Mouse (Mus musculus) liver, embryonic 11.5 days (tissue): ENCODE data around the gene Pcgf2. TPM values are rescaled to one million over a fixed set of nuclear protein-coding genes. Genes with fewer than 3 reads are reported as not detected.

ENCODE experiments used
- ATAC-seq: fragments of 200-750 bp; cut with Nextera tagmentation; replicated peaks from 2 replicates; pipeline ENCODE4 v1.8.0; 2017; ENCODE audit warnings: moderate number of reproducible peaks, mild to moderate bottlenecking, moderate TSS enrichment, moderate library complexity; ENCODE audit not compliant: low FRiP score
- DNase-seq: peaks from one replicate; pipeline ENCODE4 v3.0.0-alpha.2; 2017; ENCODE audit warnings: low spot score
- H3K27ac ChIP-seq: fragments of 300-500 bp; sonication (generic); 2 replicates; pipeline ENCODE4 v1.5.1; 2014; ENCODE audit warnings: mild to moderate bottlenecking, low read depth, low read length, control low read depth
- H3K27me3 ChIP-seq: fragments of 300-500 bp; sonication (generic); replicated peaks from 2 replicates; pipeline ENCODE4 v1.6.1; 2014; ENCODE audit warnings: low read length, mixed read lengths; ENCODE audit not compliant: control insufficient read depth, insufficient read depth
- H3K36me3 ChIP-seq: fragments of 300-500 bp; sonication (generic); 2 replicates; pipeline ENCODE4 v1.6.1; 2014; ENCODE audit warnings: mild to moderate bottlenecking, low read length, moderate library complexity, mixed read lengths; ENCODE audit not compliant: control insufficient read depth, insufficient read depth
- H3K4me1 ChIP-seq: fragments of 300-500 bp; sonication (generic); replicated peaks from 2 replicates; pipeline ENCODE4 v1.6.1; 2014; ENCODE audit warnings: low read length, mixed read lengths; ENCODE audit not compliant: control insufficient read depth, insufficient read depth
- H3K4me2 ChIP-seq: fragments of 300-500 bp; sonication (generic); 2 replicates; pipeline ENCODE4 v1.6.1; 2014; ENCODE audit warnings: mild to moderate bottlenecking, control low read depth, moderate library complexity
- H3K4me3 ChIP-seq: fragments of 300-500 bp; sonication (generic); 2 replicates; pipeline ENCODE4 v1.5.1; 2014; ENCODE audit warnings: low read depth, low read length, control low read depth
- H3K9ac ChIP-seq: fragments of 300-500 bp; sonication (generic); 2 replicates; pipeline ENCODE4 v1.6.1; 2014; ENCODE audit warnings: low read depth, low read length, control low read depth
- H3K9me3 ChIP-seq: fragments of 300-500 bp; sonication (generic); 2 replicates; pipeline ENCODE4 v1.6.1; 2016; ENCODE audit warnings: low read length, inconsistent platforms, mixed read lengths; ENCODE audit not compliant: control insufficient read depth
- WGBS: fragments of 180-500 bp; shearing (Covaris S2); extraction: QIAGEN DNeasy Blood & Tissue Kit; methylation state at CpG from one replicate; pipeline ENCODE4 v1.1.7; 2014; 5-methylcytosine and 5-hydroxymethylcytosine counted together
- polyA plus RNA-seq: library from polyadenylated mRNA; unstranded; fragments of >200 nt; fragmentation: Nextera tagmentation; extraction: Ambion mirVana; gene quantifications from 2 replicates; pipeline ENCODE4 v1.2.1, GENCODE M21; 2014

Gene Pcgf2
- polyA plus RNA-seq, 1 experiment from 2014 or later: 13.2 TPM

DNA sequence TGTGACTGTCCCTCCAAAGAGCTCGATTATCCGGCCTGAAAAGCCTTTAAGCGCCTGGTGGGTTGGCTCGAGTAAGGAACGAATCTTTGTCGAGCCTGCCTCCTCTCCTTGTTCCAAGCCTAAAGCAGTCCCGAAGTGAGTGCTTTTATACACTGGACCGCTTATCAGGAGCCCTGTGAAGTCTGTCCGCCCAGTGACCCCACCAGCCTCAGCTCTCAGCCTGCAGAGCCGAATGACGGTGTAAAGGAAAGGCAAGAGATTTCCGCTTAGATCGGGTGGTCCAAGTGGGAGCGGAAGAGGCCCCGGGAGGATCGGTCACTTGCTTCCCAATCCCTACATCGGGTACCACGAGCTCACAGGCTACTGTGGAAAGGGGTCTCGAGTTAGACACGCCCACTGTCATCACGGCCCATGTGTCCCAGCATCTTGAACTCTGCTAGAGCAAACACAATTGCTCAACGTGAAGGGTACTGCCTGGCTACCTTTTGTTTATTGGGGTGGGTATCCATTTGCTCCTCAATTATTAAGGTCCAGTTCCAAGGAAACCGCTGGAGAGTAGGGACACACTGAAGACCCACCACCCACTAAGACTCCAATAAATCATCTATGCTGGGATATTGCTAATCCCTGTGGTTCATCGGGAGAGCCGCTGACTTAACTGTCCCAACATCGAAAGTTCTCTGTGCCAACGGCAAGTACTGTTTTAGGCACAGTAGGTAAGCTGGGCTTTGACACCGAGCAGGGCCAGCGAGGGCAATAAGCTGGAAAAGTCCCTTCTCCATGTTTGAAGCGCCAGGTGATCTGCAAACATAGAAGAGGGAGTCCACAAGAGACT, 666 bp upstream of the Pcgf2 start:
- H3K4me1 ChIP-seq: peaks cover 42% of the 10 kb centered on the region
- peak; percentile 53 for DNase-seq
- H3K27ac ChIP-seq: peak overlapping the region; percentile 92
- 19% methylated on average over 30 of the region's 30 CpGs for WGBS
- no peaks in the 10 kb centered on the region; the same call in 1 of the 2 replicates for H3K36me3 ChIP-seq
- H3K4me3 ChIP-seq: peak overlapping the region; percentile 69
- H3K9me3 ChIP-seq: no peaks in the 10 kb centered on the region
- H3K27me3 ChIP-seq: peaks cover 19% of the 10 kb centered on the region
- peak overlapping the region; percentile 93 for H3K4me2 ChIP-seq
- no peak for ATAC-seq
- peak overlapping the region; percentile 65 for H3K9ac ChIP-seq

- H3K27me3 ChIP-seq: peaks cover 19% of the 10 kb centered on the region
- no peak for ATAC-seq
- peak overlapping the region; percentile 93 for H3K4me2 ChIP-seq
- peaks cover 46% of the 10 kb centered on the region for H3K4me1 ChIP-seq
- WGBS: 1% methylated on average over 6 of the region's 9 CpGs
- no peaks in the 10 kb centered on the region for H3K9me3 ChIP-seq
- no peak for DNase-seq
- H3K9ac ChIP-seq: peak overlapping the region; percentile 77
- H3K36me3 ChIP-seq: no peaks in the 10 kb centered on the region
- peak overlapping the region; percentile 69 for H3K4me3 ChIP-seq
- H3K27ac ChIP-seq: peak overlapping the region; percentile 92
These were observed 683 bp downstream of the Pcgf2 start for GRCm38 (mm10) chr11:97699626-97700002.

DNA sequence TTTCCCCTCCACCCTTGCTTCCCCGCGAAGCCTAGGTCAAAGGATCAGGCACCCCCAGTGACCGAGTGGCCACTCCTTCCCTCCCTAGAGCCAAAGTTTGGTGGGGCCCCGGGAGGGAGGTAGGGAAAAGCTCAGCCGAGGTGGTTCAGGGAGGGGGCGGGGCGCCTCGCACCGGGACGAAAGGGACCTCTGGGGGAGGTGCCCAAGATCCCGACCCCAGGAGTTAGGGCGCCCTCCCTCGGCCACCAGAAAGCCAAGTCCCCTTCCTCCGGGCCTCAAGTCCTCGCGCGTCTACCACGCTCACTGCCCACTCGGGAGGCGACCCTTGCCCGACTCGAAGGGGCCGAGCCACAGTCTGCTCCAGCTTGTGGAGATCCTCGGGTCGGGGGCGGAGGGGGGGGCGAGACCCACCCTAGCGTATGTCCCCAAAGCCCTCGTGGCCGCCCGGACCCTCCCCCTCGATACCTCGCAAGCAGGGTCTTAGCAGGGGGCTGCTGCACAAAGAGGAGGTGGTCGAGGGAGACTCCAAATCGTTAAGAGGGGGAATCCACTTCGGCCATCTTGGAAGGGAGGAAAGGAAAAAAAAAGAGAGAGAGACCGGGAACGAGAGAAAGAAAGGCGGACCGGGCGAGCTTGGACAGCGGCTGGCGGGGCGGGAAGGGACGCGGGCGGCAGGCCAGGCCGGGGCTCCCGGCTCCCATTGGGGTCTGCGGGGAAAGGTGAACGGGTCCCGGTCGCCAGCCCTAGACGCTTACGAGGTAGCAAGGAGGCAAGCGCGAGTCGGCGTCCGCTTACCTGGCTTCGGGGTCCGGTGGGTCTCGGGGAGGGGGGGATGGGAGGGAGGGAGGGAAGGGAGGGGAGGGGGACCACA, 1.3 kb downstream of the Pcgf2 start:
- ATAC-seq (no peak), DNase-seq (peak; percentile 79)
- Histone ChIP-seq H3K4me1 (peaks cover 40% of the 10 kb centered on the region), H3K4me3 (peak overlapping the region; percentile 69), H3K27ac (peak overlapping the region; percentile 84), H3K9ac (peak overlapping the region; percentile 77), H3K4me2 (peak overlapping the region; percentile 93), H3K9me3 (no peaks in the 10 kb centered on the region), H3K27me3 (peaks cover 19% of the 10 kb centered on the region), H3K36me3 (no peaks in the 10 kb centered on the region)
- under 1% methylated on average over 55 of the region's 63 CpGs for WGBS

GRCm38 (mm10) chr11:97697891-97698529, 2.3 kb downstream of the Pcgf2 start:
- peaks cover 19% of the 10 kb centered on the region for H3K27me3 ChIP-seq
- peak overlapping the region; percentile 69 for H3K4me3 ChIP-seq
- WGBS: 20% methylated on average over 14 of the region's 14 CpGs
- DNase-seq (no peak), ATAC-seq (no peak)
- H3K36me3 ChIP-seq: no peaks in the 10 kb centered on the region
- no peaks in the 10 kb centered on the region for H3K9me3 ChIP-seq
- peak overlapping the region; percentile 93 for H3K4me2 ChIP-seq
- H3K4me1 ChIP-seq: peaks cover 38% of the 10 kb centered on the region
- H3K9ac ChIP-seq: peak overlapping the region; percentile 77
- peak overlapping the region; percentile 84 for H3K27ac ChIP-seq

DNA sequence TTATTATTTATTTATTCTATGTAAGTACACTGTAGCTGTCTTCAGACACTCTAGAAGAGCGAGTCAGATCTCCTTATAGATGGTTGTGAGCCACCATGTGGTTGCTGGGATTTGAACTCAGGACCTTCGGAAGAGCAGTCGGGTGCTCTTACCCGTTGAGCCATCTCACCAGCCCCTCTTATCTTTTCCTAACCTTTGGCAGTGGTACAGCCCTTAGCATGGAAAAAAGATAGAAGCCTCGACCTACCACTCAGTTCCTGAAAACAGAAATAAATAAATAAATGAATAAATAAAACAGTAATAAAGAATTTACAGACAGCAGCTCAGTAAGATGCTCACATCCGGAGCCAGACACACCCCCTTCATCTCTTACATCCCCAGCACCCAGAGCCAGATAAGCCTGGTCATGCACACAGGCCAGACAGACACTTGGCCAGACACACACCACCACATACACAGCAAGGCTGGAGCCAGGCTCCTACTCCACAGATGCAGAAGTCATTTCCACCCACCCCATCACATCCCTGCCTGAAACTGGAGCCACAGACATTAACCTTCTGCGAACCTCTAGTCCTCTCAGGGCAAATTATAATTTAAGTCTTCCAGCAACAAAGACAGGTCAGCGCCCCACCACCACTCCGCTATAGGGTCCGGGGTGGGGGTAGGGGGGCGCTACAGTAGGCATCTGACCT, 3.0 kb downstream of the Pcgf2 start:
- no peak for DNase-seq
- Histone ChIP-seq H3K4me1 (peaks cover 38% of the 10 kb centered on the region), H3K9me3 (no peaks in the 10 kb centered on the region), H3K27ac (no peak overlapping the region; the same call in 1 of the 2 replicates), H3K4me2 (peak overlapping the region; percentile 93), H3K9ac (peak overlapping the region; percentile 77; the same call in 1 of the 2 replicates), H3K36me3 (no peaks in the 10 kb centered on the region), H3K27me3 (peaks cover 19% of the 10 kb centered on the region), H3K4me3 (peak overlapping the region; percentile 69)
- 54% methylated on average over 11 of the region's 11 CpGs for WGBS
- ATAC-seq: no peak

GRCm38 (mm10) chr11:97696669-97697068, 3.6 kb downstream of the Pcgf2 start:
- H3K9me3 ChIP-seq: no peaks in the 10 kb centered on the region
- H3K4me1 ChIP-seq: peaks cover 34% of the 10 kb centered on the region
- H3K36me3 ChIP-seq: peaks cover under 1% of the 10 kb centered on the region; the same call in 1 of the 2 replicates
- no peak overlapping the region for H3K27ac ChIP-seq
- H3K4me3 ChIP-seq: no peak overlapping the region
- no peak overlapping the region for H3K9ac ChIP-seq
- no peak for ATAC-seq
- WGBS: 73% methylated on average over 8 of the region's 8 CpGs
- H3K27me3 ChIP-seq: peaks cover 19% of the 10 kb centered on the region
- no peak for DNase-seq
- no peak overlapping the region for H3K4me2 ChIP-seq

DNA sequence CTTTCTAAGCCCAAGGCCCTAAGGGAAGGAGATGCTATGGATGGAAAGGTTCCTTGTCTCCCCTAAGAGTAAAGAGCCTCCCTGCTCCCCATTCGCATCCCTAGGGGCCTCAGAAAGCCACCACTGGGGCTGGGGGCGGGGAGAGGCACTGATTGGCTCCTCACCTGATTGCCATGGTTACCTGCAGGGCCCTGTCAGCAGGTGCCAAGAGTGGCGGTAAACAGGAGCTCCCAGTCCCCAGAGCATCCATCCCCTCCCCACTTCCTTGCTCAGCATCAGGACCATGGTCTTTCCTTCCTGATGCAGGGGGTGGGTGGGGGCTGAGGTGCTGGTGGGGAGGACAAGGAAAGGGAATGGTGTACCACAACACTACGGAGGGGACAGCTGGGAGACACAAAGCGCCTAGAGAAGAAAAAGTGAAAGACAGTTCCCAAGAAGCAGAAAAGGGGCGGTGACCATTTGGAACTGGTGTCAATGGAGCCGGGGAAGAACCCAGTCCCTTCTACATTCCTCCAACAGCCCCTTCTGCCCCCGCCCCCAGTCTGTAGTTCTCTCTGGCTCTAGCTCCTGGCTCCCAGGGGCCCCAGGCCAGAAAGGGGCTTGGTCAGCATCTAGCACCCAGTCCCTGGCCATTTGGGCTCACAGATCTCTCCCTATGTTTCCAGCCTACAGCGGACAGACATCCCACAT, 4.4 kb downstream of the Pcgf2 start:
- ATAC-seq: no peak
- Histone ChIP-seq H3K36me3 (peaks cover 8% of the 10 kb centered on the region; the same call in 1 of the 2 replicates), H3K9me3 (no peaks in the 10 kb centered on the region), H3K4me1 (peaks cover 26% of the 10 kb centered on the region), H3K9ac (no peak overlapping the region), H3K4me3 (no peak overlapping the region), H3K4me2 (no peak overlapping the region), H3K27me3 (peaks cover 10% of the 10 kb centered on the region), H3K27ac (no peak overlapping the region)
- 73% methylated on average over 9 of the region's 9 CpGs for WGBS
- DNase-seq: no peak
